Mouse (Mus musculus) neural tube, embryonic 12.5 days (tissue): ENCODE data around the gene Tfap4. TPM values are rescaled to one million over a fixed set of nuclear protein-coding genes. Genes with fewer than 3 reads are reported as not detected.
"Not testable (repeated sequence)": the region's sequence is repeated elsewhere in the genome, so short reads cannot be mapped to it uniquely, and the experiment has no call there.

Experiments used
- ATAC-seq: fragments of 200-750 bp; cut with Nextera tagmentation; 2 replicates; pipeline ENCODE4 v1.8.0; 2017; ENCODE audit warnings: low read depth, mild to moderate bottlenecking, moderate TSS enrichment, moderate library complexity; ENCODE audit not compliant: low FRiP score
- H3K27ac ChIP-seq: fragments of 300-500 bp; sonication (generic); 2 replicates; pipeline ENCODE4 v1.5.1; 2016
- H3K27me3 ChIP-seq: fragments of 300-500 bp; sonication (generic); replicated peaks from 2 replicates; pipeline ENCODE4 v1.6.1; 2016; ENCODE audit warnings: mild to moderate bottlenecking
- H3K36me3 ChIP-seq: fragments of 300-500 bp; sonication (generic); 2 replicates; pipeline ENCODE4 v1.6.1; 2016; ENCODE audit warnings: mild to moderate bottlenecking
- H3K4me1 ChIP-seq: fragments of 300-500 bp; sonication (generic); 2 replicates; pipeline ENCODE4 v1.6.1; 2016
- H3K4me2 ChIP-seq: fragments of 300-500 bp; sonication (generic); replicated peaks from 2 replicates; pipeline ENCODE4 v1.6.1; 2016; ENCODE audit warnings: mild to moderate bottlenecking
- H3K4me3 ChIP-seq: fragments of 300-500 bp; sonication (generic); 2 replicates; pipeline ENCODE4 v1.5.1; 2016
- H3K9ac ChIP-seq: fragments of 300-500 bp; sonication (generic); 2 replicates; pipeline ENCODE4 v1.6.1; 2016; ENCODE audit warnings: mild to moderate bottlenecking
- H3K9me3 ChIP-seq: fragments of 300-500 bp; sonication (generic); 2 replicates; pipeline ENCODE4 v1.6.1; 2016; ENCODE audit warnings: mild to moderate bottlenecking
- WGBS: fragments of 180-500 bp; shearing (Covaris S2); methylation state at CpG from one replicate; pipeline ENCODE4 v1.1.7; 2016; 5-methylcytosine and 5-hydroxymethylcytosine counted together
- polyA plus RNA-seq: library from polyadenylated mRNA; unstranded; fragments of >200 nt; fragmentation: Nextera tagmentation; extraction: Ambion mirVana; gene quantifications from 2 replicates; pipeline ENCODE4 v1.2.1, GENCODE M21; 2016

The Tfap4 gene
- polyA plus RNA-seq, 1 experiment from 2014 or later: 14.2 TPM

- H3K4me3 ChIP-seq: no peak overlapping the region
- peaks cover 18% of the 10 kb centered on the region for H3K4me1 ChIP-seq
- no peak overlapping the region for H3K27ac ChIP-seq
- H3K4me2 ChIP-seq: 0 out of 2 replicates have a peak overlapping the region, but pooled peaks have one; percentile 61
- H3K9ac ChIP-seq: no peak overlapping the region
- WGBS: 58% methylated on average over 5 of the region's 5 CpGs
- no peaks in the 10 kb centered on the region for H3K27me3 ChIP-seq
- H3K36me3 ChIP-seq: 0 out of 2 replicates have a peak, but pooled peaks cover 6% of the 10 kb centered on the region
- H3K9me3 ChIP-seq: no peaks in the 10 kb centered on the region
- ATAC-seq: no peak
Observed at GRCm38 (mm10) chr16:4587516-4588210, 28.0 kb upstream of the Tfap4 start.

GRCm38 (mm10) chr16:4586531-4587123, 27.0 kb upstream of the Tfap4 start:
- H3K27ac ChIP-seq: peak overlapping the region; percentile 32; the same call in 1 of the 2 replicates
- H3K4me2 ChIP-seq: peak overlapping the region; percentile 61
- no peaks in the 10 kb centered on the region for H3K9me3 ChIP-seq
- H3K9ac ChIP-seq: peak overlapping the region; percentile 41
- H3K4me1 ChIP-seq: peaks cover 13% of the 10 kb centered on the region; the same call in 1 of the 2 replicates
- H3K36me3 ChIP-seq: 0 out of 2 replicates have a peak, but pooled peaks cover 6% of the 10 kb centered on the region
- no peaks in the 10 kb centered on the region for H3K27me3 ChIP-seq
- WGBS: under 1% methylated on average over 43 of the region's 43 CpGs
- H3K4me3 ChIP-seq: peak overlapping the region; percentile 41
- peak; percentile 98 for ATAC-seq

- Histone ChIP-seq H3K4me1 (peaks cover 13% of the 10 kb centered on the region; the same call in 1 of the 2 replicates), H3K36me3 (0 out of 2 replicates have a peak, but pooled peaks cover 6% of the 10 kb centered on the region), H3K9me3 (no peaks in the 10 kb centered on the region), H3K27ac (peak overlapping the region; percentile 32; the same call in 1 of the 2 replicates), H3K27me3 (no peaks in the 10 kb centered on the region), H3K4me2 (peak overlapping the region; percentile 61), H3K9ac (peak overlapping the region; percentile 38; the same call in 1 of the 2 replicates), H3K4me3 (peak overlapping the region; percentile 41)
- ATAC-seq: peak; percentile 52
- 12% methylated on average over 14 of the region's 14 CpGs for WGBS
Observed at GRCm38 (mm10) chr16:4585642-4586530, 26.2 kb upstream of the Tfap4 start.

- Histone ChIP-seq H3K4me3 (no peak overlapping the region), H3K9ac (no peak overlapping the region), H3K4me1 (peaks cover 13% of the 10 kb centered on the region; the same call in 1 of the 2 replicates), H3K27ac (no peak overlapping the region), H3K27me3 (no peaks in the 10 kb centered on the region), H3K9me3 (no peaks in the 10 kb centered on the region), H3K4me2 (no peak overlapping the region), H3K36me3 (no peaks in the 10 kb centered on the region)
- ATAC-seq: no peak
- 81% methylated on average over 5 of the region's 5 CpGs for WGBS
Observed at GRCm38 (mm10) chr16:4584438-4584837, 24.8 kb upstream of the Tfap4 start.

- Histone ChIP-seq H3K27me3 (no peaks in the 10 kb centered on the region), H3K36me3 (no peaks in the 10 kb centered on the region), H3K27ac (no peak overlapping the region), H3K4me1 (peaks cover 13% of the 10 kb centered on the region; the same call in 1 of the 2 replicates), H3K9ac (no peak overlapping the region), H3K4me3 (no peak overlapping the region), H3K4me2 (no peak overlapping the region), H3K9me3 (no peaks in the 10 kb centered on the region)
- no peak for ATAC-seq
- 85% methylated on average over 3 of the region's 3 CpGs for WGBS
Observed at GRCm38 (mm10) chr16:4583807-4584206, 24.2 kb upstream of the Tfap4 start.

GRCm38 (mm10) chr16:4581179-4581578, 21.5 kb upstream of the Tfap4 start:
- H3K9me3 ChIP-seq, H3K4me2 ChIP-seq, H3K27me3 ChIP-seq, H3K27ac ChIP-seq, H3K9ac ChIP-seq, ATAC-seq, H3K4me1 ChIP-seq, H3K4me3 ChIP-seq, H3K36me3 ChIP-seq: not testable (repeated sequence)
- 86% methylated on average over 4 of the region's 4 CpGs for WGBS

GRCm38 (mm10) chr16:4578630-4579029, 19.0 kb upstream of the Tfap4 start:
- H3K4me3 ChIP-seq: no peak overlapping the region
- WGBS: 67% methylated on average over 7 of the region's 7 CpGs
- no peaks in the 10 kb centered on the region for H3K4me1 ChIP-seq
- no peaks in the 10 kb centered on the region for H3K36me3 ChIP-seq
- no peak for ATAC-seq
- H3K9ac ChIP-seq: no peak overlapping the region
- no peak overlapping the region for H3K4me2 ChIP-seq
- no peak overlapping the region for H3K27ac ChIP-seq
- H3K9me3 ChIP-seq: no peaks in the 10 kb centered on the region
- H3K27me3 ChIP-seq: no peaks in the 10 kb centered on the region

GRCm38 (mm10) chr16:4576873-4577272, 17.2 kb upstream of the Tfap4 start:
- ATAC-seq: no peak
- H3K4me1 ChIP-seq: no peaks in the 10 kb centered on the region
- no peaks in the 10 kb centered on the region for H3K9me3 ChIP-seq
- no peaks in the 10 kb centered on the region for H3K27me3 ChIP-seq
- no peak overlapping the region for H3K27ac ChIP-seq
- WGBS: 70% methylated on average over 2 of the region's 2 CpGs
- H3K4me3 ChIP-seq: no peak overlapping the region
- no peak overlapping the region for H3K4me2 ChIP-seq
- H3K36me3 ChIP-seq: no peaks in the 10 kb centered on the region
- no peak overlapping the region for H3K9ac ChIP-seq

GRCm38 (mm10) chr16:4576038-4576437, 16.4 kb upstream of the Tfap4 start:
- no peak overlapping the region for H3K9ac ChIP-seq
- no peaks in the 10 kb centered on the region for H3K27me3 ChIP-seq
- H3K4me3 ChIP-seq: no peak overlapping the region
- no peaks in the 10 kb centered on the region for H3K9me3 ChIP-seq
- no peak overlapping the region for H3K27ac ChIP-seq
- H3K36me3 ChIP-seq: no peaks in the 10 kb centered on the region
- no peak overlapping the region for H3K4me2 ChIP-seq
- no peak for ATAC-seq
- no peaks in the 10 kb centered on the region for H3K4me1 ChIP-seq
- WGBS: 51% methylated on average over 2 of the region's 2 CpGs

- H3K4me1 ChIP-seq: 0 out of 2 replicates have a peak, but pooled peaks cover 3% of the 10 kb centered on the region
- no peak overlapping the region for H3K9ac ChIP-seq
- H3K9me3 ChIP-seq: no peaks in the 10 kb centered on the region
- no peak overlapping the region for H3K27ac ChIP-seq
- no peaks in the 10 kb centered on the region for H3K27me3 ChIP-seq
- 59% methylated on average over 4 of the region's 4 CpGs for WGBS
- no peak overlapping the region for H3K4me2 ChIP-seq
- no peaks in the 10 kb centered on the region for H3K36me3 ChIP-seq
- ATAC-seq: no peak
- H3K4me3 ChIP-seq: no peak overlapping the region
Observed at GRCm38 (mm10) chr16:4570737-4571136, 11.1 kb upstream of the Tfap4 start.

GRCm38 (mm10) chr16:4567912-4568311, 8.3 kb upstream of the Tfap4 start:
- H3K9me3 ChIP-seq: no peaks in the 10 kb centered on the region
- no peak overlapping the region for H3K27ac ChIP-seq
- H3K27me3 ChIP-seq: no peaks in the 10 kb centered on the region
- H3K4me3 ChIP-seq: no peak overlapping the region
- 0 out of 2 replicates have a peak, but pooled peaks cover 3% of the 10 kb centered on the region for H3K4me1 ChIP-seq
- 0 out of 2 replicates have a peak, but pooled peaks have one; percentile 33 for ATAC-seq
- H3K36me3 ChIP-seq: no peaks in the 10 kb centered on the region
- WGBS: 14% methylated on average over 4 of the region's 4 CpGs
- no peak overlapping the region for H3K4me2 ChIP-seq
- no peak overlapping the region for H3K9ac ChIP-seq
